Mouse (Mus musculus) spleen, postnatal 36 days (tissue): ENCODE results near the gene Akr1c14.
"Not testable (repeated sequence)": the region's sequence is repeated elsewhere in the genome, so short reads cannot be mapped to it uniquely, and the experiment has no call there.

Source experiments
- DNase-seq, 2 experiments: peaks; one replicate each; pipeline ENCODE4 v3.0.0; 2022; ENCODE audit warnings: low spot score in 2 of 2, mixed read lengths in 1 of 2

Gene Akr1c14

DNA sequence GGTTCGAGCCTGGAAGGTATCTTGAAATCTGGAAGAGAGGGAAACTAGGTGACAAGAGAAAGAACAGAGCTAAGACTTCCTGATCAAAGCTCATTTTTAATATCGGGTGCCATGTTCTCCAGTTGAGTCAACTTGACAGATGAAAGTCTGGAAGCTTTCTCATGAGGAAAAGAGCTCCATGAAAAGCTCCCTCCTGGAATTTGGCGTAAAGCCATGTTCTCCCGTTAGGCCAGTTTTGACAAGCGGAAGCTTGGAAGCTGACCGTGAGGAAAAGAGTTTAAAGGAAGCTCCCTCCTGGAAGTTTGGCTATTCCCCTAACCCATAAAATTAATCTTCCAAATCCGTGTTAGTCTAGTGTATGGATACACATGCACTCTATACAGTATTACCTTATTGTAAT, 74.3 kb downstream of the Akr1c14 start:
- DNase-seq = no peak

DNA sequence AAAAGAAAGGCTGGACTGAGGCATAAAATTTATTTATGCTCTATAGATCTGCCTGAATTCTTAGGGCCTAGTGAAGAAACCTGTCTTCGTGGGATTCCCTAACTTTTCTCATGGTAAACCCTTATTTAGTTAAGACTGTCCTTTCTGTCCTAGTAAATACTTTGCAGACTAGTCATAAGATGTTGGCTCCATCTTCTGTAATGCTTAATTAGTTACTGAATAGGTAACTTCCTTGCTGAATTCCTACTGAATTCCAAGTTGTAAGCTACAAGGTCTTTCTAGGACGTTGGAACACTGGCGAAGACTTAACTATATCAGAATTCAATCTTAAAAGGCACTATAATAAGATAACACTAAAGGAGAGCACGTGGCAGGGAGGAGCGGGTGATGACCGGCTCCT, 75.7 kb downstream of the Akr1c14 start:
- not testable (repeated sequence) for DNase-seq

DNA sequence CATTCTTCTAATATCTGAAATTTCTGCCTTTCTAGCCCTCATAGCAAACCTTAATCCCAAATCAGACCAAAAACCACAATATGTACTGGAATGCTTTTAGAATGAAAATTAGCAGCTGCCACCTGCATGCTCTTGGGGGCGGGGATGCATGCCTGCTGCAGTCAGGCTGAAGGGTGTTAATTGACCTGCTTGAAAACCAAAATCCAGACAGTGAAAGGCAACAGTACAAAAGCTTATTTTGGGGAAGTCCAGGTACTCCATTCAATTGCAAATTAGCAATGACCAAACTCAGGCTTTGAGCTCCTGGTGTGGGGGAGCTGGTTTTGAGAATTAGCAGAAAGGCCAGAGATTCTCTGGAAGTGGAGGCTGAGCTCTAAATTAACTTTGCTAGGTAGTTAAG, 77.0 kb downstream of the Akr1c14 start:
- DNase-seq = not testable (repeated sequence)

DNA sequence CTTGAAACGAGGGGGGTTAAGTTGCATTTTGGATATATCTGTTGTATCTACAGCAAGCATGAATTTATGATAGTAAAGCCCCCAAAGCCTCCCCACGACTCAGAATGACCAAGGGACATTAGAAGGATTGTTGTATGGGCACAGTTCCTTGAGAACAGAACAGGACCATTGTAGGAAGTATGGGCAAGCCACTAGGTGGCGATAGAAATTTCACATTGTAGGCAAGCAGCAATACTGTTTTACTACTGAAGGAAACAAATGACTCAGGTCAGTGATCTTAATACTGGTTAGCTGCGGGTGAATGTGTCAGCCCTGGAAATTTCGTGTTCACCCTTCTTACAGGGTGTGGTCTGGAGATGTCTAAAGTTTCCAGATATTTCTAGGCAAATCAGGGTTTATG, 80.3 kb downstream of the Akr1c14 start:
- DNase-seq = no peak

DNA sequence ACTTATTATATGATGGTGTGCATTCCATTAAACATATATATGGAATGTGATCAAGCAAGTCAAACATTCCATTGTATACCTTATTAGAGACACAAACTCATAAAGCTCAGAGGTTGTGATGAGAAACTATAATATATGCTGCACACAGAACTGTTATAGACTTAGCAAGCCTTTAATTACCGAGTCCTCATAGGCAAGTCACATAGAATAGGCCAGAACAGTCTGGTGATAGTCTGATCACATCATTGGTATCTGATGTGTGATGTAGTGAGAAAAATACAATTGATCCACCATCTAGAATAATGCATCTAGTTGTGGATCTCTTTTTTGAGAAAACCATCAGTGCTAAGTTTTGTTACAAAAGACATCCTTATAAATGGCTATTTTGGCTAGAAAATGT, 82.5 kb downstream of the Akr1c14 start:
- DNase-seq = no peak

DNA sequence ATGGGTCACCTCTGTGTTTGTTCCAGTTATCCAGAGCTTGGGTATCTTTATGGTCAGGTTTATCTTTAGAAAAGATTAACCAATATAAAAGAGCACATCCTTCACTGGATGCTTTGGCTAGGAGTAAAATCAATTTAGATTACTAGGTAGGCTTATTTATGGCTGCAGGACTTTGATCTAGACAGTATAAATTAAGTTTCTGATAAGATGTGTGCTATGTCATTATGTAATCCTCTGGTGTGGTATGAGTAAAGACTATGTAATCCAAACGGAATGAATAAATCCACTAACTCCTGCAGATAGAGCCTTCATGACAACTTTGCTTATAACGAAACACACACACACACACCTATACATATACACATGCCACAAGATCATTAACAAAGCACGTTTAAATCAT, 82.9 kb downstream of the Akr1c14 start:
- DNase-seq = no peak

DNA sequence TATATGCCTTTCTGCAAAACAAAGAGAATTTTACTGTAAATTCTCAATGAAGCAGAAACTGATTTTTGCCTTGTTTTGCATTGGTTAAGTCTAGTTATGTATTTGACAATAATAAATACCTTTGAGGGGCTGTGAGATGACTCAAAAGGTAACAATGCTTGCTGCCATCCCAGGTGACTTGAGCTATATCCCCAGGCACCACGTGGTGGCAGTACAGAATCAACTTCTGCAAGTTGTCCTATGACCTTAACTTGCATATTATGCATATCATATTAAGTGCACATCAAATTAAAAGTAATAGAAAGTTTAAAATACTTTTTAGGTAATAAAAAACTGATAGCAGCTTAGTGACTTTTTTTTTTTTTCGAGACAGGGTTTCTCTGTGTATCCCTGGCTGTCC, 84.3 kb downstream of the Akr1c14 start:
- DNase-seq = no peak
